Mouse (Mus musculus): Measurements from ENCODE around the gene Cpsf6.

Gene Cpsf6

GRCm38 (mm10) chr10:117413562-117414527 is 34.0 kb upstream of the Cpsf6 start:
- no peak for DNase-seq (ENCODE audit: low spot score)

- no peak for DNase-seq (ENCODE audit: low spot score)
These were observed 32.8 kb upstream of the Cpsf6 start for GRCm38 (mm10) chr10:117412474-117413057.

- DNase-seq (ENCODE audit: low spot score), result no peak
These were observed 32.1 kb upstream of the Cpsf6 start for GRCm38 (mm10) chr10:117411716-117412473.

- DNase-seq (ENCODE audit: low spot score), result no peak
These were observed 31.3 kb upstream of the Cpsf6 start for GRCm38 (mm10) chr10:117411131-117411530.

GRCm38 (mm10) chr10:117410481-117411048 is 30.8 kb upstream of the Cpsf6 start:
- DNase-seq (ENCODE audit: low spot score), result no peak

GRCm38 (mm10) chr10:117409373-117410354 is 29.8 kb upstream of the Cpsf6 start:
- DNase-seq (ENCODE audit: low spot score), result no peak

GRCm38 (mm10) chr10:117408545-117409372 is 28.9 kb upstream of the Cpsf6 start:
- DNase-seq (ENCODE audit: low spot score), result no peak

GRCm38 (mm10) chr10:117407734-117408288 is 28.0 kb upstream of the Cpsf6 start:
- DNase-seq (ENCODE audit: low spot score), result no peak

- DNase-seq (ENCODE audit: low spot score), result no peak
These were observed 27.3 kb upstream of the Cpsf6 start for GRCm38 (mm10) chr10:117406843-117407733.

GRCm38 (mm10) chr10:117406283-117406588 is 26.4 kb upstream of the Cpsf6 start:
- DNase-seq (ENCODE audit: low spot score), result no peak

GRCm38 (mm10) chr10:117405526-117406282 is 25.9 kb upstream of the Cpsf6 start:
- no peak for DNase-seq (ENCODE audit: low spot score)

- DNase-seq (ENCODE audit: low spot score), result no peak
These were observed 24.6 kb upstream of the Cpsf6 start for GRCm38 (mm10) chr10:117404384-117404783.

GRCm38 (mm10) chr10:117403344-117403953 is 23.6 kb upstream of the Cpsf6 start:
- DNase-seq (ENCODE audit: low spot score), result no peak

GRCm38 (mm10) chr10:117402403-117403333 is 22.9 kb upstream of the Cpsf6 start:
- DNase-seq (ENCODE audit: low spot score), result no peak

- DNase-seq (ENCODE audit: low spot score), result no peak
These were observed 21.5 kb upstream of the Cpsf6 start for GRCm38 (mm10) chr10:117401364-117401763.

GRCm38 (mm10) chr10:117400246-117400954 is 20.6 kb upstream of the Cpsf6 start:
- DNase-seq (ENCODE audit: low spot score), result no peak
